Mouse (Mus musculus): ENCODE measurements at regions not wholly inside any gene's neighbourhood (a gene's known extent, or its start where the extent isn't known, plus 50 kb on each side); places are given as distances from the start of the nearest gene placed in this dataset.
A peak's percentile ranks its signal among the peaks of the same experiment; 100 is the strongest.

DNA sequence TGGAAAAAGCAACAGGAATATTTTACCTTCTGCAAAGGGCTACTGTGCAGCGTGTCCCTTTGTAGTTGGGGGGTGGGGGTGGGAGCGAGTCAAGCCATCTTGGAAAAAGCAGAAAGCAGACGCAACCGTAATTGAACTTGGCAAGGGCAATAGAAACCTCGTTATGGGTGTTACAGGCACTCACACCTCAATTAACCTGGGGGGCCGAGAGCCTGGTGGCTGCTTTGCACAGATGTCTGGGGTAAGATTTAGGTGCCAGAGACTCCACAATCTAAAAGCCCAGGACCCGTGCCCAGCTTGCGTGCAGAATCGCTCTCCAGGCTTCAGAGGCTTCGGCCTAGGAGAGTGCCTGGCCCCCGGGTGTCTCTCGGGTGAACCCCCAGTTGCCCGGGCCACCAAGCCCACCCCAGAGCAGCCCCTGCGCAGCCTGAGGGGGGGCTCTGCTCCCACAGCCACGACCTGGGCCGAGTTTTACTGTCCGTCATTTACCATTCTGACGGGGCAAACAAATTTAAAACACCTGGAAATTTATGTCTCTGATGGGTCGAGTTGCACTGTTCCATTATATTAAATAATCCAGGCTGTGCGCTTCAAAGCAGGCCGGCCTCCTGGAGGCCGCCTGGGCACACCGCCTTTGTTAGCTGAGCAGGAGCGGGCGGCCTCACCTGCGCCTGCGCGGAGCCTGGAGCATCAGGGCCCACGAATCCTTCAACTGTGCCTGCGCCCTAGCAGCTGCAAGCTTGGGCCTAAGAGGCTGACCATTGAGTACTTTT, 212.4 kb downstream of the Srbd1 start:
- DNase-seq (ENCODE audit: inconsistent ontology term) = no peak

- no peak for DNase-seq (ENCODE audit: inconsistent ontology term)
These were observed 213.0 kb downstream of the Srbd1 start for GRCm38 (mm10) chr17:85931955-85932354.

GRCm38 (mm10) chr17:85930789-85931188, 214.2 kb downstream of the Srbd1 start:
- no peak for DNase-seq (ENCODE audit: inconsistent ontology term)

DNA sequence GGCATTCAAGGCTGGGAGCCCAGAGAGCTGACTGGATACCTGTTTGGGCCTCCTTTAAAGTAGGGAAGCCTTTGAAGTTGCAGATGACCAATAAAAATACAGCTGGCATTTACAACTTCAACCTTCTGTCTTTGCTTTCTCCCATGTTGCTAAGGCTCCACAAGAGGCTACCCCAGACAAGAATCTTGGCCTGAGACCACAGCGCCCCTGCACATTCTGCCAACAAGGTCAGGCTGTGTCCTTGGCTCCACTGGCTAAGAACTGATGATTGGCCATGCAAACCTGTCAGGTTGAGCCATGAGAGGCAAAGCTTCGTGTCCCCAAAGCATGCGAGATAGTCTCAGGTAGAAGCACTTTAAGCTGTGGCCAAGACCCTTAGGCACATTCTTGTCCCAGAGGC, 214.6 kb downstream of the Srbd1 start:
- DNase-seq (ENCODE audit: inconsistent ontology term) = no peak

DNA sequence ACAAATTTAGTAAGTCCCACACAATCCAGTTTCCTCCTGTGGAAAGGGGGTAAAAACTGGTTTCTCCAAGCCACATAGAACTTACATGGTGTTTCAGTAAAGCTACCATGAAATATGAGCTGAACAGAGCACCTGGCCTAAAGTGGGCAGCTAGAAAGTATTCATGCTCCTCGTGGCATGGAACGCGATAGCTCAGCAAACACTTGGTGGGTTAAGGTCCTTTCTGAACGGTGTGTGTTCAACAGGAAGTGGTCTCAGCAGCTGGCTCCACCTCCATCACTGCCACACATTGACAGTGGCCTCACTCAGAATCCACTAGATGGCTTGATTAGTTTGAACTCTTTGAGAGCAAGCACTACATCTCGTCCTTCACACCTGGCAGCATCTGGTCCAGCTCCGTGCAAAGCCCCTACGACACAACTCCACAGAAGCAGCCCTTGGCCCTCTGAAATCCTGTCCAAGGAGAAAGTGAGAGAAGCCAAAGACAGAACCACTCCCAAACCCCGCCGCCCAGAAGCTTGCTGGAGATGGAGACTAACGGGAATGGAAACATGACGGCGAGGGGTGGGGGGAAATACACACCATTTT, 215.2 kb downstream of the Srbd1 start:
- no peak for DNase-seq (ENCODE audit: inconsistent ontology term)

GRCm38 (mm10) chr17:85928543-85928942, 216.4 kb downstream of the Srbd1 start:
- DNase-seq (ENCODE audit: inconsistent ontology term) = no peak

GRCm38 (mm10) chr17:85927261-85927660, 217.7 kb downstream of the Srbd1 start:
- DNase-seq (ENCODE audit: inconsistent ontology term) = no peak

- no peak for DNase-seq (ENCODE audit: inconsistent ontology term)
These were observed 218.9 kb downstream of the Srbd1 start for GRCm38 (mm10) chr17:85926044-85926443.

DNA sequence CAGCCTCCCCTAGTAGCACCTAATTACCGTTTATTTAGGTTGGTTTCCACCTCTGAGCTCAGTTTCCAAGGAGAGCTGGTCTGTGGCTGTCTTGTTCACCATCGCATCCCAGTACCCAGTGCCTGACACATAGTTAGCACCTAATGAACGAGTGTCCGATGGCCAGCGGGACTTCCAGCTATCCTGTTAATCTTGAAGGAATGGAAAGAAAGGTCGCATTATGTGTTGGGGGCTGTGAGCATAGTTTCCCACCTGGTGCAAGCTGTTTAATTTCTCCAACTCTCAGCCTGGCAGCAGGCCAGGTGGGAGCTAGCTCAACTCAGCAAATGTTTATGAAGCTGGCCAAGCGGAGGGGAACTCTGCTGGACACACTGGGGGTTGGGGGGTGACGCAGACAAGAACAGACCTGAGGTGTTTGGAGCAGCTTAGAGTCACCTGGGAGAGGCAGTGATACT, 223.7 kb downstream of the Srbd1 start:
- DNase-seq (ENCODE audit: inconsistent ontology term) = no peak

DNA sequence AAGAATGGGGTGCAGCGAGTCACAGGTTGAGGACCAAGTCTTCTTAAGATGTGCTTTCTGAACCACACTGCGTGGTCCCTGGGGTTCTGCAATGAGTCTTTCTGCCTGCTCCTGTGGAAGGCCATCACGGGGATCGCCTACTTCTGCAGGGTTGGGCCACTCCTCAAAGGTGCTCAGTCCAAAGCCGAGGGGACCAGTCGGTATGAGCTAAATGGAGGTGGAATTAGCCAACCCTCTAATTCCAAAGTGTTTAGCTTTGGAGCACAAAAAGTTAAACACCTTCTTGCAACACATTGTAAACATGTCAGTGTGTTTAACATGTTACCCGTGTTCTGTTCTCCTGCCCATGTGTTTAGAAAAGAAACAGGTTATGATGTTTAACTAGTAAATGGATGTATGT, 225.1 kb downstream of the Srbd1 start:
- DNase-seq (ENCODE audit: inconsistent ontology term) = no peak

DNA sequence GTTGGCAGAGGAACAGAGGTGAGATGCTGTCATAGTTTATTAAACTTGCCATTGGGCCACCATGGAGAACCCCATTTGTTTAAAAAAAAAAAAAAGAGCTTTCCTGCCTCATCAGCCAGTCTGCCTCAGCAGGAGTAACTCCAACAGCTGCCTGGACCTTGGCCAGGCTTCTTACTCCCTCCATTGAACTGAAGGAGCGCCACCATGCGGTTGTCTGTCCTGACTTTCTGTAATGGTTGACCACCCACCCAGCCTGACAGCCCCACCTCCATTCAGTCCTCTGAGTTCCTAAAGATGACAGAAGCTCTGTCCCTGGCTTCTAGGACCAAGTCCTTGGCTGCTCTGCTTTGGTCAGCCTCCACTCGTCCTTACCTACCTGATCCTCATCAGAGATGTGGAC, 227.8 kb upstream of the Six2 start:
- DNase-seq (ENCODE audit: inconsistent ontology term) = no peak

- no peak for DNase-seq (ENCODE audit: inconsistent ontology term)
These were observed 226.0 kb upstream of the Six2 start for GRCm38 (mm10) chr17:85914062-85914461.

- no peak for DNase-seq (ENCODE audit: inconsistent ontology term)
These were observed 220.6 kb upstream of the Six2 start for GRCm38 (mm10) chr17:85908709-85909108.

DNA sequence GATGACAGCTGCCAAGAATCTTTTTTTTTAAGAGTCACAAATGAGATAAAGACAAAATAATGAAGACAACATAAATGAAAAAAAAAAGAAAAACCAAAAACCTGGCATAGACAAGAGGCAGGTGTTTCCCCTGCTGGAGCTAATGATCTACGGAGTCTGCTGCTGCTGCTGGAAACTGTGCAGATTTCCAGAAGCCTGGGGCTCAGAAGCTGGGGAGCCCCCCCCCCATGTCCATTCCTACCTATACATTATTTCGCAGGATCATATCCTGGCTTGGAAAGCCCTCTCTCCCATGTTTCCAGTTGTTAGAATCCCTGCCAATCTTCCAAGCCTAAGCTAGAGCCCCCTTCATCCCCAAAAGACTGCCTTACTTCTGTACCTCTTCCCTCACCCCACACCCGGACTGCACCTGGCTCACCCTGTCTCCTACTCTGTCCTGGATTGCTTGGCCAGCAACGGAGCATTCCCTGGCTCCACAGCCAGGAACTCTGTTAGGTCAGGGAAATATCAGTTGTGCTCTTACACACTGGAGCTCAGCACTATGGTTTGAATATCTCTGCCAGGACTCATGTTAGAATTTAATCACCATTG, 218.6 kb upstream of the Six2 start:
- DNase-seq (ENCODE audit: inconsistent ontology term) = no peak

DNA sequence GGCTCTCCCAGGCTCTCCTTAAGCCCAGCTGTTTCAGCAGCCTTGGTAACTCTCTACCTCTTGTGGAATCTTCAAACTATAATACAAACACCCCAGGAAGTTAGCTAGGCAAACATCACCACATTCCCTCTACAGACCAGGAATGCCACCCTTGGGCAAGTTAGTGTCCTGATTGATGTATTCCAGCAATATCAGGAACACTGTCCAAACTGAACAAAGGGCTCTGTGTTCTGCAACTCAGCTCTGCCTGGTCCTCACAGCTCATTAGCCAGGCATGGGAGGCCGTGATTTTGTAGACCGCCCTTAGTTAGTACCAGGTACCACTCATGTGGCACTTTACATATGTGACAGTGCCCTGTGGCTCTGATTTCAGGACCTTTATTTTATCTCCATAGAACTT, 214.5 kb upstream of the Six2 start:
- peak; percentile 54 for DNase-seq (ENCODE audit: inconsistent ontology term)

DNA sequence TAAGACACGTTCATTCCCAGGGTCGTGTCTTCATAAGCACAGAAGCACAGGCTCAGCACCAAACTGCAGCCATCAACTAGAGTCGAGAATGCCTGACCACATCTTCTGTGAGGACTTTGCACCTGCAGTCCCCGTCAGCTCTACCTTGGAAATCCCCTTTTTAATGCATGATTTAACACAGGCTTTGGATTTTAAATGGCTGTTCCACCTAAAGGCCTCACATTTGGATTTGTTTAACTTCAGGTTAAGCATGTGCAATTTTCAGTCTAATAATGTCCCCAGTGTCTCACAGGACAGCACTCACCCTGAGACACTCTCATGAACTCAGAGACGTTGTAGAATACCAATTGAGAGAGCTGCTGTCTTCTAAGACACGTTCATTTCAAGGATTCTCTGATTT, 211.0 kb upstream of the Six2 start:
- DNase-seq (ENCODE audit: inconsistent ontology term) = no peak

DNA sequence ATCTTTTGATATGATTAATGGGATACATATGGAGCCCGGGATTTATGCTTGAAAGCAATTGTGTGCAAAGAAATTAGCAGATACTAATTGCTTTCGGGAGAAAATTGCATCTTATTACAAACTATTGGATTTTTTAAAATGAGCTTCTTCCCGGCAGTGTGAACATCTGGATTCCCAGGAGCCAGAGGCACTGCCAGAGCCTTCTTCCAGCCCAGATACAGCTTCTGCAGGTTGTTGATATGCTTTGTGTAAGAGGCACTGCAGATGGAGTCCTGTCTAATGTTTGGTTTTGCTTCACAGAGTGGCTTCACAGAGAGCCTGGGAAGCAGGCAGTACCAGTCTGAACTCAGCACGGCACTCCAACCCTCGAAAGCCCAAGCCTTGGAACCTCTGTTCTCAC, 207.9 kb upstream of the Six2 start:
- no peak for DNase-seq (ENCODE audit: inconsistent ontology term)

GRCm38 (mm10) chr17:85891243-85891642, 203.2 kb upstream of the Six2 start:
- DNase-seq (ENCODE audit: inconsistent ontology term) = peak; percentile 88

GRCm38 (mm10) chr17:85889746-85890532, 201.9 kb upstream of the Six2 start:
- DNase-seq (ENCODE audit: inconsistent ontology term) = no peak

GRCm38 (mm10) chr17:85888568-85889398, 200.7 kb upstream of the Six2 start:
- DNase-seq (ENCODE audit: inconsistent ontology term) = no peak

- DNase-seq (ENCODE audit: inconsistent ontology term) = no peak
These were observed 198.6 kb upstream of the Six2 start for GRCm38 (mm10) chr17:85886675-85887074.
